Mouse (Mus musculus) CD4-positive, CD25-positive, alpha-beta regulatory T cell, adult 4 months (primary cell): ENCODE measurements at regions not wholly inside any gene's neighbourhood (a gene's known extent, or its start where the extent isn't known, plus 50 kb on each side); places are given as distances from the start of the nearest gene placed in this dataset.
"Not testable (repeated sequence)": the region's sequence is repeated elsewhere in the genome, so short reads cannot be mapped to it uniquely, and the experiment has no call there.

Source experiments
- ATAC-seq: one replicate; pipeline ENCODE4 v1.8.0; 2017

DNA sequence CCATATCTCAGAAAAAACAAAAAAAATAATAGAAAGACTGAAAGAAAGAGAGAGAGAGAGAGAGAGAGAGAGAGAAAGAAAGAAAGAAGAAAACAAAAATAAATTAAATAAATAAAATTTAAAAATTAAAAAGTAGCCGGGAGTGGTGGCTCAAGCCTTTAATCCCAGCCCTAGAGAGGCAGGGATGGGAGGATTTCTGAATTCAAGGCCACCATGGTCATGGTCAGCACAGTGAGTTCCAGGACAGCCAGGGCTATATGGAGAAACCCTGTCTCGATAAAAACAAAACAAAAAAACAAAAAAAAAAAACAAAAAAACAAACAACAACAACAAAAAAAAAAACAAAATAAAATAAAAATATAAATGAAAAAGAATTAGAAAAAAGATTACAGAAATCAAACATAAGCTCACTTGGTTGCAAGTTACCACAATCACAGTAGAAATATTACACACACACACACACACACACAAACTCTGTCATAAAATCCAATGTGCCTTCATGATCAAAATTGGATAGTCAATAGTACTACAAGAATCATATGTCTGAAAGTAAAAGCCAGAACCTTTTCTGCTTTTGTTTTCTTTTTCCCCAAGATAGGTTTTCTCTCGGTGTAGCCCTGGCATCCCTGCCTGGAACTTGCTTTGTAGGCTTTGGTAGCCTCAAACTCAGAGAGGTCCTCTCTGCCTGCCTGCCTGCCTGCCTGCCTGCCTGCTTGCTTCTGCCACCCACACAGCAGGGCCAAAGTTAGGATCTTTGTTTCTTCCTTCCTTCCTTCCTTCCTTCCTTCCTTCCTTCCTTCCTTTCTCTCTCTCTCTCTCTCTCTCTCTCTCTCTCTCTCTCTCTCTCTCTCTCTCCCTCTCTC lies 476.1 kb upstream of the Olfr161 start:
- ATAC-seq, result peak; percentile 79

DNA sequence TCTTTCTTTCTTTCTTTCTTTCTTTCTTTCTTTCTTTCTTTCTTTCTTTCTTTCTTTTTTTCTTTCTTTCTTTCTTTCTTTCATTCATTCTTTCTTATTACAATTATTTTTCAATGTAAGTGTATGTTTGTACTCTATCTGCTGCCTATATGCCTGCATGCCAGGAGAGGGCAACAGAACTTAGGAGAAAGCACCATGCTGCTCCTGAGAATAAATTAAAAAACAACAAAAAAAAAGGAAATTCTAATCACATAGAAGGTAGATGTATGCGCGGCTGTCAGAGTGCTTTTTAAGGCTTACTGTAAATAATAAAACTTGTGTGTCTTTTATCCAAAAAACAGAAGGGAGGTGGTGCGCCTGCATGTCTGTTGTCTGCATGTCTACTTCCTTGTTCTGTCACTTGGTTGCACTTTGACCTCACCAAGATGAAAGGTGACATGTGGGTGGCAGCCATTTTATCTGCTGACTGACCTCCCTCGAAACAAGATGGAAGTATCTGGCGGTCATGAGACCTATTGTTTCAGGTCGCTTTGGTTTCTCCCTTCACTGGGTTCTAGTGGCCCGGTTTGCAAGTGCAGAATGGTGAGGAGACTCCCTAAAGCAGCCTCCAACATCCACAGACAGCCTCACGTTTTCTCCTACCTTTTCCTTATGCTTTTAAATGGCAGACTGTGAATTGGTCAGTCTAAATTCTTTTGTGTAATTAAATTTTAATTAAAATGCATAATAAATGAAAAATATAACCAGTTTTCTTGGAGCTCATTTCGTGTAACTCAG lies 475.3 kb upstream of the Olfr161 start:
- peak; percentile 66 for ATAC-seq

DNA sequence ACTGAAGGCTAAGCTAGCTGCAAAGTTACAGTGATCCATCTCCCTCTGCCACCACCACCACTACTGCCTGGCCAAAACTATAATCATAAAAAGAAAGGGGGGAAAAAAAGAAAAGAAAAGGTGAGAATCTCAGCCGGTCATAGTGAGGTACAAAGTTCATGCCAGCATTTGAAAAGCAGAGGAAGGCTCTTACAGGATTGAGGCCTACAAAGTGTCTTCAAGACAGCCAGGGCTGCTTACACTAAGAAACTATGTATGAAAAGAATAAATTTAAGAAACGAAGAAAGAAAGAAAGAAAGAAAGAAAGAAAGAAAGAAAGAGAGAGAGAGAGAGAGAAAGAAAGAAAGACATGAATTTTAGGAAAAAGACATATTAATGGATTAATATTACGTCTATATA lies 474.7 kb upstream of the Olfr161 start:
- ATAC-seq, result peak; percentile 17

GRCm38 (mm10) chr16:3121216-3121615 lies 469.6 kb upstream of the Olfr161 start:
- not testable (repeated sequence) for ATAC-seq

DNA sequence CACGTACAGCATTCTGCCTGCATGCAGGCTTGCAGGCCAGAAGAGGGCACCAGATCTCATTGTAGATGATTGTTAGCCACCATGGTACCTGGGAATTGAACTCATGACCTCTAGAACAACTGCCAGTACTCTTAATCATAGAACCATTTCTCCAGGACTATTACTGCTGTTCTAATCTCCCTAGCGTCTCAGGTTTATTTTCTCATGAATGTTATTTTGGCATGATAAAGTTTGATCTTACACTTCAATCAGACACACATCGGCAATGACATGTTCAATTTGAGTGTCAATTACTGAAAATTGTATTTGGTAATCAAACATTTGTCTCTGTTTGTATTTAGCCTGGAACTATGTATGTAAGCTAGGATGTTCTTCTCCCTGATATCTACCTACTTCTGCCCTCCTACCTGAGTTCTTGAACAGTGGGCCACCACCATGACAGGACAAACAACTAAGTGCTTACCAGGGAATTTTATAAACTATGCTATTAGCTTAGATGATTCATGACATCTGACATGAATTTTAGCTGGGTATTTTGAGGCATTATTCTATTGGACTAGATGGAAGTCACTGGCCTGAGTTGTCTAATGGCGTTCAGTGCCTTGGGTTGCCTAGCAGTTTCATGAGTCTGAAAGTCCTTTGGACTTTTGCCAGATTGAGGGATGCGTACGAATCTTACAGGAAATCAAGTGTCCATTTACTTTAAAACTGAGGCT lies 468.5 kb upstream of the Olfr161 start:
- peak; percentile 17 for ATAC-seq

GRCm38 (mm10) chr16:3122861-3123477 lies 467.9 kb upstream of the Olfr161 start:
- ATAC-seq, result peak; percentile 94

GRCm38 (mm10) chr16:3127317-3127716 lies 463.5 kb upstream of the Olfr161 start:
- not testable (repeated sequence) for ATAC-seq
